Mouse (Mus musculus) urinary bladder, postnatal 25 days (tissue): ENCODE measurements around the gene Dio1.

Experiments used
- DNase-seq: peaks from one replicate; pipeline ENCODE4 v3.0.0; 2022; ENCODE audit warnings: low spot score

The Dio1 gene

GRCm38 (mm10) chr4:107247110-107247509 lies 59.9 kb downstream of the Dio1 start:
- no peak for DNase-seq

GRCm38 (mm10) chr4:107246040-107246439 lies 60.9 kb downstream of the Dio1 start:
- DNase-seq, result no peak

- DNase-seq, result no peak
These were observed 61.6 kb downstream of the Dio1 start for GRCm38 (mm10) chr4:107245368-107245767.

- DNase-seq, result no peak
These were observed 63.3 kb downstream of the Dio1 start for GRCm38 (mm10) chr4:107243365-107244333.
